Mouse (Mus musculus): ENCODE measurements around the gene Trmt10c.
"Not testable (repeated sequence)": the region's sequence is repeated elsewhere in the genome, so short reads cannot be mapped to it uniquely, and the experiment has no call there.

The Trmt10c gene

DNA sequence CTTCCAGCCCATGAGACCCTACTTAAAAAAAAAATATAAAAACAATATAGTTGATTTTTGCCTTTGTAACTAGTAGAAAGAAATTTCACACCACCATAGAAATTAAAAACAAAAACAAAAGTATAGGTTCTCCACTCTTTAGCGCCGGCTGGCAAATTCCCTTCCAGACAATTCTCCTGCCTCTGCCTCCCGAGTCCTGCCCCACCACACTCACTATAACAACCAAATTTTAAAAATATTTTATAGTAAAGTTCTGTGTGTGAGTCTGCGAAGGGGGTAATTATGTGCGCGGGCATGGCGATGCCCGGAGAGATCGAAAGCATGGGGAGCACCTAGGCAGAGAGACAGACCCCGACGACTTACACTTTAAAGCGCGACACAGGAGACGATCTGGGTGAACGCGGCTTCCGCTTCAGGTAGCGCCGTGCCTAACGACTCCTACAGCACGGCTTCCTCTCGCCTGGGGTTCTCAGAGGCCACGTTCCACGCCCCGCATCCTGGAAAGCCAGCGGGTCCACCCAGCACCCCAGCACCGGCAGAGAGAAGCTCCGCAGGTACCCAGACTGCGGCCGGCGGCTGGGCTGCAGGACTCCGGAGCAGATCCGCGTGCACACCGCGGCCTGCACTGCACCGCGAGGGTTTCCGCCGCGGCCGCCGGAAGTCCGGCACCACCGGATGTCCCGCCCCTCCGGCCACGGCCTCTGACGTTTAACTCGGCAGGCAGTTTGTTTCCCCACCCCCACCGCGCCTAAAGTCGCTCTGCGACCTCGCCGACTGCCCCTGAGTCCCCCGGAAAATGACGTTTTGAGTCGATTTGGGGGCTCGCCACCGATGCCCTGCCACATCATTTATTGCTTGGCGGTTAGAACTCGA, at the start of gene Trmt10c:
Gene Trmt10c (minus strand): TSS at position 682 of the 873 bp plus-strand sequence.
- peak; percentile 96 to 98 for DNase-seq

DNA sequence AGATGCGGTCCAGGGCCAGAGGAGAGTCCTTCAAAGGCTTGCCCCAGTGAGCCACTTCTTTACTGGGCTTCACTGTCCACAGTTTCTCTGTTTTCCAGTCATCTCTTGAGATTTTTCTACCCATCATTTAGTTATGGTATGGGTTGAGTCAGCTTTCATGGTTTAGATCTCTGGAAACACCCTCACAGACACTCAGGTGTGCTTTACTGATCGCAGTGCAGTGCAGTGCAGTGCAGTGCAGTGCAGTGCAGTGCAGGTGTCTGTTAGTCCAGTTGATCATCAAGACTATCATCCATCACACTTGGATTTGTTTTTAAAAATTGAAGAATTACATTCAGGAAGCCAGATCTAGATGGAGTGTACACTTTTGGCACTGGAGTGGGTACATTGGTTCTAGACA, 48.7 kb upstream of the Trmt10c start:
- DNase-seq = no peak

DNA sequence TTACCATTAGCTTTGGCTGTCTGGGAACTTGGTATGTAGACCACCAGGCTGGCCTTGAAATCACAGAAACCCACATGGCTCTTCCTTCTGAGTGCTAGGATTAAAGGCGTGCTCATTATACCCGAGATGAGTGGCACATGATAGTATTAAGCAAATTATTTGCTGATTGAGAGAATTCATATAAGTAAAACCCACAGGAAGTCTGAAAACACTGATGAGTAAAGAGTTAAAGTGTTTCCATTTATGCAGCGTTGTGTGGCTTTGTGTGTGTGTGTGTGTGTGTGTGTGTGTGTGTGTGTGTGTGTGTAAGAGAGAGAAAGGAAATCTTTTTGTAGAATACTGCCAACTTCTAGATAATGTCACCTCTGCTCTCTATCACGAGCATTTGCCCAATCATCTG, 44.1 kb upstream of the Trmt10c start:
- no peak for DNase-seq

DNA sequence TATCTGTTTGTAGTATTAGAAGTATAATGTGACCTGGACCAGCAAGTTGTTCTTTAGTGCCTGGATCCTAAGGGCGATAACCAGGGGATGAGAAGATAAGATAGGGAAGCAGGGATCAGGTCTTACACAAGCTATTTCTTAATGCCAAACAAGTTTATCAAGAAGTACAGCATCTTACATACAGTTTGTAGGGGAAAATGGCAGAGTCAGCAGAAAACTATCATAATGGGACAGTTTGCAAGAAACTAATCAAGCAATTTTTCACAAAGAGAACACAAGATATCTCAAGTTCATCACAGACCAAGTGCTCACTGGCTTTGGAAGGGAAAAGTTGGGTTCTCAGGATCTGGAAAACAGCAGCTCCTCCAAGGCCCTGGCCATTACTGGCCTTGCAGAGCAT, 41.8 kb upstream of the Trmt10c start:
- DNase-seq = no peak

DNA sequence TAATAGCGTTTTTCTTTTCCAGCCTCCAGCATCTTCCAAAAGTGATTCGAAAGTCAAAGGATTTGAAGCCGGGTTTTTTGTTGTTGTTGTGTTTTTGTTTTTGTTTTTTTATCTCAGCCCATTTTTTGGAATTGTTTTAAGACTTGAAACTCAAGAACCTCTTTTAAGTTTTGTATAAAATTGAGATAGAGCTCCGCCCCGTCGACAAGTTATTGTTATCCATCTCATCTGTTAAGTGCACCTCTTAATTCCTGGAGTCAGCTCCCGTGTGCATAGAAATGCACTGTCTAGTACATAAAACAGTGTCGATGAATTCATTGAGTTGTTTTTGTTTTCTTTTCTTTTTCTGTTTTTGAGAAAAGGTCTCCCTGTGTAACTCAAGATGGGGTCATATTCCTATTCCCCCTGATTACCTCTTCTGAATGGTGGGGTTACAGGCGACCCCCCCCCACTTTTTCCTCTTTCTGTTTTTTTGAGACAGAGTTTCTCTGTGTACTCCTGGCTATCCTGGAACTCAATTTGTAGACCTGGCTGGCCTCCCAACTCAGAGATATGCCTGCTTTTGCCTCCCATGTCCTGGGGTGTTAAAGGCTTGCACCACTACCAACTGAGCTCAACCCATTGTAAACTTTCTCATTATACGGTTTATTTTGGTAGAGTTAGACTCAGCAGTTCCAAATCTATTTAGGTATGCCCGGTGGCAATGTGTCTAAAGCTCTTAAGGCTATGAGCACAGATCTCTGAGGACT, 38.7 kb upstream of the Trmt10c start:
- no peak for DNase-seq

DNA sequence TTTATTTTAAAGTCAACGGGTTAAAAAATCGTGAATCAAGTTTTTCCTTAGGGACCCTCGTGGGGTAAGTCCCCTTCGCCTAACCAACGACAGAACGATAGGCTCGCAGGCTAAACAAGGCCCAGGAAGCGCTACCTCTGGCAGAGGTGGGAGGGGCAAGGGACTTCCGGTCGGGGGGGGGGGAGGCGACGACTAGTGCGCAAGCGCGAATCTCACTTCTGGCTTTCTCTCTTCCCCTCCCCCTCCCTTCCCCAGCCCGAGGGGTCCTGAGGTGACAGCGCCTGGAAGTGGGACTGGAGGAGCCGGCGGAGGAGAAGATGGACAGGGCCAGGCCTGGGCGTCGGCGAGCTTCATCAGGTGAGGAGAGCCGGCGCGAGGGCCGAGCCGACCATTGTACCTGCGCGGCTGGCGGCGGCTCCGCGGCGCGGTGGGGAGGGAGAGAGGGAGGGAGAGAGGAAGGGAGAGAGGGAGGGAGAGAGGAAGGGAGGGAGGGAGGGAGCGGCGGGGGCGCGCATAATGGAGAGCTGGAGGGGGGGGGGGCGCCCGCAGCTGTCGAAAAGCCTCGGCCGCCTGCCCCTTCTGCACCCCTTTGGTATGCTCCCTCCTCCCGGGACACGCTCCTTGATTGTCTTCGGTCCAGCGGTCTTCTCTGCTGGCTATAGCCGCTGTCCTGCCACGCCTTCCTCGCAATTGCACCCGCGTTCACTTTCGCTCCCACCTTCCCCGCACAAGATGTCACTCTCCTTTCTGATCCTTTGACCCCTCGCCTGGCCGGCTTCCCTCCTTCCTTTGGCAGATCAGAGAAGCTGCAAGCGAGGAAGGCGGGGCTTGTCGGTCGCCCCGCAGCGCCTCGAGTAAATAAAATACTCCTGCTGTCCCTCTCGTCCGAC, 37.8 kb upstream of the Trmt10c start:
- peak; percentile 84 to 86 for DNase-seq

DNA sequence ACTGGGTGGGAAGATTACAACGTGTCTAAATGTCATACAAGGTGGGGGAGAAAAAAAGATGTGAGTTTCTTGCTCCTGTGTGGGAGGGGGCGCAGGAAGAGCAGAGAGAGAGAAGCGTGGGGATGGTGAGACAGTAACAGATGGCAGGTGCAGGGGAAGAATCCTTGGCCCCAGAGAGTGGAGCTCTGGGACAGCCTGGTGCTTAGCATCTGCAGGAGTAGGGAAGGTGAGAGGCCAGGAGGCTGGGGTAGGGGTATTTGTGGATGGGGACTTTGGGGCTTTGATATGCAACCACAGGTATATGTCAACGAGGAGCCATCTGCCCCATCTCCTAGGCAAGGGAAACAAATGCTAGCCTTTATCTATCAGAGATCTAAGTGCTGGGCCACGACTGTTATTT, 36.9 kb upstream of the Trmt10c start:
- peak; percentile 17 to 18 for DNase-seq

DNA sequence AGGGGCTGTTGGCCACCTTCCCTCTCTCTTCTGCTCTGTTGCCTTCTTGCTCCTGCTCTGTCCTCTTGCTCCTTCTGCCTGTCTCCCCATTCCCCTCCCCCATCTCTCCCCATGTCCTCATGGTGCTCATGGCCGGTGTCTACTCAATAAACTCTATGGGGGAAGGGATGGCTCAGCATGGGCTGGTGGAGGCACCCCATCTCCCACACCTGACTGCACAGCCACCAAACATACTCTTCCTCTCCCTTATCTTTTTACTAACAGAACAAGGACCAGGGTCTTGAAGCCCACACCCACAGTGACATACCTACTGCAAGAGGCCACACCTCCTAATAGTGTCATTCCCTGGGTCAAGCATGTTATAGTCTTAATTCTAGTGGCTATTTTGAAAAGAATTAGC, 36.5 kb upstream of the Trmt10c start:
- DNase-seq = no peak

DNA sequence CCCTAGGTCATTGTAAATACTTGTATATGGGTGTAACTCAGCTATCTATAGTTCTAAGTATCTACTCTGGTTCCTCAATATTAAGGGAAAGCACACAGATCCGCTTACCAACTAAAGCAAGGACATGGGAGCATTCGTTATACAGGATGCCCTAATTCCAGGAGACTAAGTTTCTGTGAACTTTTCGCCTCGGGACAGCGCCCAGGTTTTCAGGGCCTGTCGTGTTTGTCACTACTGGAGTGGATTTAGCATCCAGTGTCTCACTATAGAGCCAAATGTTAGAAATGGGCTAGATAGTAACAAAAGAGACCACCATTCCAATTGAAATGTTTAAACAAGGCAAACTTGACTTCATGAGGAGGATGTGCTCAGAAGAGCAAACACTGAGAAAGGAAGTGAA, 35.5 kb upstream of the Trmt10c start:
- not testable (repeated sequence) for DNase-seq

DNA sequence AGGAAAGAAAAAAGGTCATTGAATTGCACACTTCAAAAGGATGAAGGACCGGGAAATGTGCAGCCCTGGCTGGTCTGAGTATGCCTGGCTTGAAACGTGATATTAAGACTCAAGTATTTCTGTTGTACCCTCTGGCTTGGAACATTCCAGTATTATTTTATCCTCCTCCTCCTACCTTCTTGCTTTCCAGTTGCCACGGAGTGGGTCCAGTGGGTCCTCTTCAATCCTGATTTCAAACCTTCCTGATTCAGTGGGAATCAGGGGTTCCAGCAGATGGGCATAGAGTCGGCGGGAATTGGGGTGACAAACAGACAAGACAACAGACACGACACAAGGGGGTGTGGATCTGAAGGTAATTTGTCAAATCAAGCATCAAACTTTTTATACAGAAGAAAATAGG, 34.9 kb upstream of the Trmt10c start:
- DNase-seq = no peak

DNA sequence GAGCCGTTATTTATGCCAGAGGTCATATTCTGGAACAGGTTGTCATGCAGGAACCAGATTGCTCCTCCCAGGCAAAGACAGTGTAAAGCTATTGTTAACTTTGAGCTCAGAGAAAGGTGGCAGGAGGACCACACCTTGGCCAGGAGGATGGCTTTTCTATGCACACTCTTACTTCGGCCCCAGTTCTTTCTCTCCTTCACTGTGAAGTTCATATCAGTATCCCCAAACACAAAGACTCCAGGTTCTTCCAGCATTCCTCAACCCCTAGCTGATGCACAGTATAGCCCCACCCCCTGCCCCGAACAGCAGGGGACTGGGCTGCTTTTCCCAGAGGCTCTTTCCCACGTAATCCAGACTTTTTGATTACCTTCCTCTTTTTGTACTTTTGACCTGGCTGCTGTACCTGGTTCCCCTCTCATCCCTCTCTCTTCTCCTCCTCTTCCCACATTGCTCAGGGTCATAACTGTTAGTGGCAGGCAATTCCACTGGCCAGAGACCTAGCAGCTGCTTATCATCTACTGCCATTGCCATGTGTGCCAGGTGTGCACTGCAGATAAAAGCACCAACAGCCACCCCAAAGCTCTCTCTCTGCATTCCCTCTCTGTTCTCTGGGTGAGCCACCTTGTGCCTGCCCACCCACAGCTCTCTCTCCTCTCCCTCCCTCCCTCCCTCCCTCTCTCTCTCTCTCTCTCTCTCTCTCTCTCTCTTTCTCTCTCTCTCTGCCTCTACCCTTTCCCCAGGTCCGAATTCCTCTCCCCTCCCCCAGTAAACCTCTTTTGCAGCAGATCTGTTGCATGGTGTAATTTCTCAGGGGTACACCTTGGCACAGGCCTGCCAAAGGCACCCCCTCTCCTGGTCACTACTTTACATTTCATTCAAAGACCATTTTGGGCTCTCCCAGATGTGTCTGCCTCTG, 34.0 kb upstream of the Trmt10c start:
- DNase-seq = no peak

DNA sequence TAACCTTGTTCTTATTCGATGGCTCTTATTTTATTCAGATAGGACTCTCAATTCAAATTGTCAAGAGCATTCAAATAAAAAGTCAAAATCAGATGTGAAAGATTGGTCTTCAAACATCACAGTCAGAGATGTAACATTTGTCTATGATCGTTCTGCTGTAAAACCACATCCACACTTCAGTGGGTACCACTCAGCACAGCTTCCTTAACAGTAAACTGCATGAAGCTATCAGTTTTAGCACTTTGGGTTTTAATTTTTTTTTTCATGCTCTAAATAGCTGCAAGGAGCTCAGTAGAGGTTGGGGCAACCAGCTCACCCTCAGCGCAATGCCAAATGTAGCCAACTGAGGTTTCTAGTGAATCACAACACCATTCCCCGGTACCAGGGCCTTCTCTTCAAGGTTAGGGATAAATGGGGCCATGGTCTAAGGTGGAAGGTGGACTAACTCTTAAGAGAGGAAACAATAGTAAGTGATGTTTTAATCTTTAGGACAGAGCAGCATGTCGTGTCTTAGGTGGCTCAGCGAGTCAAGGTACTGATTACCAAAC, 31.0 kb upstream of the Trmt10c start:
- peak; percentile 24 to 39 for DNase-seq

DNA sequence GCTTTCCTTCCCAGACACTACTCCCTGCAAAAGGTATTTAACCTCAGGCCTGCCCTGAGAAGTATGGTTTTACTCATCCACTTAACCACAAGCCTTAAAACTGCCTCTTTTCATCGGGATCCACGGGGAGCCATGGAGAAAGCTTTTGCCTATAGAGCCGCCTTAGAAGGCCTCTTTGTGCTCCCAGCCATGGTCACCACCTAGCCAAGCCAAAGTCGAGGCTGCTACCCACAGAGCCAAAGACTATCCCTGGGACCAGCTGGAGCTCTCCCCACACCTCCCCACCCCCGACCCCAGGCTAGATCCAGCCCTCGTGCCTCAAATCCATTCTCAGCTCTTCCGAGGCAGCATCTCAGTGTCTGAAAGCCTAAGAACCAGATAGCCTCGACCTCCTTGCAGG, 28.5 kb upstream of the Trmt10c start:
- DNase-seq = no peak

DNA sequence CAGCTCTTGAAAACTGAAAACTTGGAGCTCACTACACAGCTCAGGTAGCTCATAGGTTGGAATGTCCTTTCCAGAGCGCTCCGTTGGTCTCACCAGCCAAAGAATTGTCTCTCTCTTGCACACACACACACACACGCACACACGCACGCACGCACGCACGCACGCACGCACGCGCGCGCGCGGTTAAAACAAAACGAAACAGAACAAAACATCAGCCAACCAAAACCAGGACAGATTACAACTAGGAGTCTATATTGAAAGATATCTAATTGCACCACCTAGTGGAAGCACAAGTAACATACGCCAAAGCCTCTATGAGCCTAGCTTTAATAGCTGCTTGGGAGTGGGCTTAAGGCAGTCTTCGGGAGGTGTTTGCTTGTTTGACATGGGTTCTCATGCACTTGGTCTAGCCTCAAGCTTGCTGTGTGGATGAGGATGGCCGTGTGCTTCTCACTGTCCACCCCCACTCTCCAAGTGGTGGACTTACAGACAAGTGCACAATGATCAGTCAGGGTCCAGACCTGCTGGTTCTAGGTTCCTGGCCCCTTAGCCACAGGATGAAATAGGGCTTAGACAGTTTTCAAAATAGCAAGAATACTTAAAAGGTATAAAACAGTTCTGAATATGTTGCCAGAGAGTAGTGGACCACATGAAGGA, 26.8 kb upstream of the Trmt10c start:
- DNase-seq = peak; percentile 68 to 69

DNA sequence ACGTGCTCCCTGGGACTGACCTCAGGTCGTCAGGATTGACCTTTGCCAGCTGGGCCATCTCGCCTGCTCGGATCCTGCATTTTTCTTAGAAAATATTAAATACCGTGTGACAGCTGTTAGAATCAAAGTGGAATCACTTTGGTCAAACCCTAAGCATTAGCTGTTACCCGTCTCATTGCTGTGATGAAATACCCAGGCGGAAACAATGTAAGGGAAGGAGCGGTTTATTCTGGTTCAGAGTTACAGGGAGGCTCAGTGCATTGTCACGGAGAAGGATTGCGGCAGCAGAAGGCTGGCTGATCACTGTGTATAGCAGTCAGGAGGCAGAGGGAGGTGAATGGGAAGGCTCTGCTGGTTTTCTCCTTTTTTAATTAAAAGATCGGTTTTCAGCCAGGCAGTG, 25.4 kb upstream of the Trmt10c start:
- DNase-seq = no peak

DNA sequence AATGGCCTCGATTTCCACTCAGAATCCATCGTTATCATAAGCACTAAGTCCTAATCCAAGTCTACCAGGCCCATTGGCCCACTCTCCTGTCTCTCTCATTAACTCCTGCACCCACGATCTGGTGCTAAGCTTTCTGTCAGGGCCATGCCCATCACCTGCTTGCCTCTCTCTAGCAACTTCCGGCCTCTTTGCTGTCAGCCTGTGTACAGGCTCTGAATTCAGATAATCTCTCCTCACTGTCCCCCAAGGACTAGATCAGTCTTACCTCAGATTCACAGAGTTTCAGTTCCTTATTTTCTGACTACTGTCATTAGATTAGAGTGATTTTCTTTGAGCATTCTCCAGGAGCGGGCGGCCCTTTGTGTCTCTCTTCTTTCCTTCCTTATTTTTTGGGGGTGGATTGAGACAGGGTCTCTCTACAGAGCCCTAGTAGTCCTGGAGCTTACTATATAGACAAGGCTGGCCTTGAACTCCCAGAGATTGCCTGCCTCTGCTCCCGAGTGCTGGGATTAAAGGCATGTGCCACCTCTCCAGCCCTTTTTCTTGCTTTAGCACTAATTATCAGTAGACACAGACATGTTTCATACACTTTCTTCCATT, 24.5 kb upstream of the Trmt10c start:
- DNase-seq = peak; percentile 71 to 74

DNA sequence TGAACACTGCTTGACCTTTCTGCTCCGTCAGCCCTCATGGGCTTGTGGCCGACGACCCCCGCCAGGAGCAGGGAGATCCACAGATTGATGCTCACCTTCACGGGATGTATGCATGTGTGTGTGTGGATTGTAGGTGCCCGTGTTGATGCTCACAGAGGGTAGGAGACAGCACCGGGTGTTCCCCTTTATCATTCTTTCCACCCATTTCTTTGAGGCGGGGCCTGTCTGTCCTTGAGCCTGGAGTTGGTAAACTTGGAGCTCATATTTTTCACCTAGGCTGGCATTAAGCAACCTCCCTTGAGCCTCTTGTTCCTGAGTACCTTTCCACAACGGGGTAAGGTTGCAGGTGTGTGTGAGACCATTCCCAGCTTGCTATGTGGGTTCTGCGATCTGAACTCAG, 20.5 kb upstream of the Trmt10c start:
- DNase-seq = no peak

DNA sequence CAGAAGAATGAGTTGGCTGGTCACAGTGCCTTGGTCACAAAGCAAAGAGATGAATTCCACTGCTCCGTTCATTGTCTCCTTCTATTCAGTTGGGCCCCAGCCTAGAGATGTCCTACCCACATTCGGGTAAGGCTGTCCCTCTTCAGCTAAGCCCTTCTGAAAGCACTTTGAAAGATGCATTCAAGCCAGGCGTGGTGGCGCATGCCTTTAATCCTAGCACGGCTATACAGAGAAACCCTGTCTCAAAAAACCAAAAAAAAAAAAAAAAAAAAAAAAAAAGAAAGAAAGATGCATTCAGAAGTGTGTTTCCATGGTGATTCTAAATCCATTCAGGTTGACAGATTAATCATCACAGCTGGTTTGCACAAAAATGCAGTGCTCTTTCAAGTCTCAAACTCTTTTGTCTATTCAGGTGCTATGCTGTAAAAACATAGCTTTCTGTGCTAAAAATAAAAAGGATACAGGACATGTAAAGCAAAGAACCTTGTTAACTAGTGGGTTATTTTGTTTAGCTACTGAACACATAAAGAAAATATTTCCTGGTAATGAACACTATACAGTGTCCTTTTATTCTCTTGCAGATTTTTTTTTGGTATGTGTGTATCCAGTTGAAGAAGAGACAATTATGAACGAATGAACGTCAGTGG, 19.4 kb upstream of the Trmt10c start:
- no peak for DNase-seq

DNA sequence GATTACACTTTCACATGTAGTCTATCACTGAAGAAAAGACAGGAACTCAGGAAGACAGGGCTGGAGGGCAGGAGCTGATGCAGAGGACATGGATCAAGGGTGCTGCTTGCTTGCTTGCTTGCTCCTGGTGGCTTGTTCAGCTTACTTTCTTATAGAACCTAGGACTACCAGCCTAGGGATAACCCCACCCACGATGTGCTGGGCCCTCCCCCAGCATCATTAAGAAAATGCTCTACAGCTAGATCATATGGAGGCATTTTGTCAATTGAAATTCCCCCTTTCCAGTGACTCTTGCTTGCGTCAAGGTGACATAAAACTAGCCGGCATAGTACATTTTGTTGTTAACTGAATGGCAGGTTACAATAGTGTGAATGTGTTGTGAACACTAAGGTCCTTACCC, 18.3 kb upstream of the Trmt10c start:
- DNase-seq = no peak

DNA sequence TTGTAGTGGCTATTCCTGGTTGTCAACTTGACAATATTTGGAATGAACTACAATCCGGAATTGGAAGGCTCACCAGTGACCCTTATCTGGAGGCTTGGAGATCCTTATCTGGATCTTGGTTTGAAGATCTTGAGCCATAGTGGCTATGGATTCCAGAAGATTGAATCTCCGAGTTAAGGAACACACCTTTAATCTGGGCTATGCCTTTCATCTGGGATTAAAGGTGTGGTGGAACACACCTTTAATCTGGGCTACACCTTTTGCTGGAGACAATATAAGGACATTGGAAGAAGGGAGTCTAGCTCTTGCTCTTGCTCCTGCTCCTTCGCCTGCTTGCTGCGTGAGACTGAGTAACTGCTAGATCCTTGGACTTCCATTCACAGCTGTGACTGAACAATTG, 10.4 kb upstream of the Trmt10c start, which contains the start of gene Senp7:
Gene Senp7 (plus strand): TSS at position 301 of the 400 bp plus-strand sequence.
- DNase-seq = not testable (repeated sequence)

All from B cell, adult 2 months (primary cell).